Mouse (Mus musculus) cerebral cortex, adult 2 months (tissue): Measurements from ENCODE around the gene Tmem255b.

Experiments used
- WGBS: fragments of 180-500 bp; shearing (Covaris S2); methylation state at CpG from one replicate; pipeline ENCODE4 v1.1.7; 2018; 5-methylcytosine and 5-hydroxymethylcytosine counted together

Tmem255b gene

GRCm38 (mm10) chr8:13448145-13448544 is 13.2 kb downstream of the Tmem255b start:
- WGBS = 79% methylated on average over 4 of the region's 4 CpGs

DNA sequence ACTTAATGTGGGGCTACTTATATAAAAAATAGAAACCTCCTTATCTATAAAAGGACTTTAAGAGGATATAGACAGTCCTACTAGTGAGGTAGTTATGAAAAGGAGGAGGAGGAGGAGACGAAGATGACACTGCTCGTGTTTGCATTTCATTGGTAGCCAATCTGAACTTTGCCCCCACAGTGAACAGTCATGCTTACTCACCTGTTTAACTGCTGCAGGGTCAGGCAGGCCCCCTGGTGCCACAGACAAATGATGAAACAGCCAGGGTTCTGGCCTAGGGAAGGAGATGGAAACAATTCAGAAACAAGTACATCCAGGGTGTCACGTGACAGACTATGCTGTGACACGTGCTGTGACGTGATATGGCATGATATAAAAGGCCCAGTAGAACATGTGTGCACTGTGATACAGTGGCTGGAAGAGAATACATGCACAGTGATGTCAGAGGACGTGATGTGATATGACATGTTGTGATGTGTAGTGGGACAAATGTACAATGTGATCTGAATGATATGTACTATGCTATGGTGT is 16.8 kb downstream of the Tmem255b start:
- WGBS = 78% methylated on average over 6 of the region's 6 CpGs

DNA sequence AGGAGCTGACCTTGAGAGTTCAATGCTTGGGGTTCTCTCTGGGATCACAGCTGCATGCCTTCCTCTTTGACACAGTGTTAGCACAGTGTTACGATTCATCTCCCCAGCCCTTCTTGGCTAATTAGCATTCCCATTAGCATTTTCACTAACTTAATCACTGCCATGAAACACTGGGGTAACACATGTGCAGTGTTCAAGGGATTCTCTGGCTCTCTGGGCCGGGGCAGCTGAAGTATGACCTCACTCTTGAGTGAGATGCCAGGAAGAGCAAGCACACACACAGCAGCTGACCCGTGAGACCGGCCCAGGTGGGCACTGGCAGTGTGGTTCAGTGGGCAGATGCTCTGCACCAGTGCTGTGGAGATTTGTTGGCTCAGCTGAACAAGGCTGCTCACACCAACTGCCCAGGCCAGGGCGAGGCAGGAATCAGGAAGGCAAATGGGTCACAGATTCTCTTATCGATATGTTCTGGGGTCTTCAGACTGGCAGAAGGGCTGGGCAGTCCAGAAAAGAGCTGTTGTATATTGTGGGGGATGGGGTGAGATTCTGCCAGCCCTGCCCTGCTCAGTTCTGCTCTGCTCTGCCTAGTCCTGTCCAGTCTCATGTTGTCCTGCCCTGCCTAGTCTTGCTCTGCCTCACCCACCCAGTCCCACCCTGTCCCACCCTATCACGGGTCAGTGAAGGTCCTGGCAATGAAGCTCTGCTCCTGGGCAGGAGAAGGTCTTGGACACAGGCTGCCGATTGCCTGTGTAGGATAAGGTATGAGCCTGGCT is 19.5 kb downstream of the Tmem255b start:
- WGBS = 53% methylated on average over 8 of the region's 8 CpGs

- 29% methylated on average over 2 of the region's 2 CpGs for WGBS
These were observed 20.3 kb downstream of the Tmem255b start for GRCm38 (mm10) chr8:13455295-13455694.

DNA sequence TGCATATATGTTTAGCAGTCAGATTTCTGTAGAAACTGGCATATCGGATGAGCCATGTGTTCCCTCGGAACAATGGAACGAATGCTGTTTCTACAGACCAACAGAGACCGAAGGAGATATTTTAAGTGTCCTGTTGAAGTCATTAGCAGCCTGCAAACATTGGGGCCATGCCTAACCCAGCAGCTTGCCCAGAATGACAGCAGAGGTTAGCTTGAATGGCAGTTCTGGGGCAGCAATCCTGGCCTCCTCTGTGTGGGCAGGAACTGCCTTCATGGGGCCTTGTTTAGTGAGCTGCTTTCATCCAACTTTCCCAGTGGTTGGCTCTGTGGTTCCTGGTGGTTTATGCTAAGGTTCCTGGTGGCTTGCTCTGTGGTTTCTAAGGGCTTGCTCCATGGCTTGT is 24.4 kb downstream of the Tmem255b start:
- 79% methylated on average over 4 of the region's 4 CpGs for WGBS

- 82% methylated on average over 17 of the region's 17 CpGs for WGBS
These were observed 26.2 kb downstream of the Tmem255b start for GRCm38 (mm10) chr8:13461085-13461765.

- 43% methylated on average over 4 of the region's 4 CpGs for WGBS
These were observed 26.9 kb downstream of the Tmem255b start for GRCm38 (mm10) chr8:13461843-13462242.

- WGBS = 71% methylated on average over 10 of the region's 10 CpGs
These were observed 27.4 kb downstream of the Tmem255b start for GRCm38 (mm10) chr8:13462392-13462791.

GRCm38 (mm10) chr8:13465324-13465723 is 30.3 kb downstream of the Tmem255b start:
- 74% methylated on average over 7 of the region's 7 CpGs for WGBS

GRCm38 (mm10) chr8:13466989-13467388 is 32.0 kb downstream of the Tmem255b start:
- 57% methylated on average over 5 of the region's 5 CpGs for WGBS

GRCm38 (mm10) chr8:13468737-13469136 is 33.7 kb downstream of the Tmem255b start:
- WGBS = 59% methylated on average over 9 of the region's 9 CpGs

GRCm38 (mm10) chr8:13471484-13471883 is 36.5 kb downstream of the Tmem255b start:
- 93% methylated on average over 11 of the region's 11 CpGs for WGBS

DNA sequence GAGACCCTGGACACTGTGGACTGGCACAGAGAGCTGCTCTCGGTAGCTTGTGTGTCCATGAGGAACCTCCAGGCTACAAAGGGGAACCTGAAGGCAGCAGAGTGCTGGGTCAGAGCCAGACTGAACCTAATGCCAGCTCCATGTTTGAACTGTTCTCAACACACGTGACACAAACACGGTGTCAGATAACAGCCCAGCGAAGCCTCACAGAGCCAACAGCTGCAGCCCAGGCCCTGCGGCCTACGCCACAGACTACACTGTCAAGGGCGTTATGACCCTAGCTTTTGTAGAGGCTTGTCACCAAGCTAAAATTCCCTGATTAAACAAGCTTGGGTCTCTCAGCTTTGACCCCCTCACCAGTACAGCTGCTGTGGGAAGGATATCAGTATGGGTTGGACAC is 37.3 kb downstream of the Tmem255b start:
- 87% methylated on average over 7 of the region's 7 CpGs for WGBS

DNA sequence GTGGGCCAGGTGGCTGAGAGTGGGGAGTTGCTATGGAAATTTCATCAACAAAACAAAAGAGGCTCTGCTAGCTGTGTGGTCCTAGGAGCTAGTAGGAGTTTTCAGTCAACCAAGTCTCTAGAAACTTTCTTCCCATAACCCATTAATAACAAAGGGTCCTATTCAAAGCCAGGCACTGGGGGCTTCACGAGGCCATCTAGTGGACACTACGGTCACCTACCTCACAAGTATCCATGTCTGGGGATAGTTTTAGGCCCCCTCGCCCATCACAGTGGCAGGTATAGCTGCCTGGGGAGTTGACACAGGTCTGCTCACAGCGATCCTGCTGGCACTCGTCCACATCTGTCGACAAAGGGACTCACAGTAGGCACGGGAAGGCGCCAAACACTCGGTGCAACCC is 40.9 kb downstream of the Tmem255b start:
- 56% methylated on average over 9 of the region's 9 CpGs for WGBS

DNA sequence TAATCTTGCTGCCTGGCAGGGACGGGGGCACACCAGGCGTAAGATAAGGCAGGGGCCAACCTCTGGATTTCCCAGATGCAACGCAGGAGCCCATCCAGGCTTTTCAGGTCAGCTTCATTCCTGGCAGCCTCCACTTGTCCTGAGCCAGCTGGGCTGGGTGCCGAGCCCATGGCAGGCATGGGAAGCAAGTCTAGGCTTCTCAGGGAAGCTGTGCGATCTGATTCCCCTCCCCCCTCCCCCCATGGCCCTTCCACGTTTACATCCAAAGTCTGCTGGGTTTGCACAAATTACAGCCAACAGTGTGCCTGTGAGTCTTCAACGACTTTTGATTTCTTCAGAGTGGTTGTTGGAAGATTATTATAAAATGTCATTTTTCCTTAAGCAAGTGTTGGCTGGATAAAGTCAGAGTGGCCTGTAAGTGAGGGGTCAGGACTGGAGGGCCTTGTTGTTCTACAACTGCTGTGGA is 46.1 kb downstream of the Tmem255b start:
- 71% methylated on average over 7 of the region's 7 CpGs for WGBS

DNA sequence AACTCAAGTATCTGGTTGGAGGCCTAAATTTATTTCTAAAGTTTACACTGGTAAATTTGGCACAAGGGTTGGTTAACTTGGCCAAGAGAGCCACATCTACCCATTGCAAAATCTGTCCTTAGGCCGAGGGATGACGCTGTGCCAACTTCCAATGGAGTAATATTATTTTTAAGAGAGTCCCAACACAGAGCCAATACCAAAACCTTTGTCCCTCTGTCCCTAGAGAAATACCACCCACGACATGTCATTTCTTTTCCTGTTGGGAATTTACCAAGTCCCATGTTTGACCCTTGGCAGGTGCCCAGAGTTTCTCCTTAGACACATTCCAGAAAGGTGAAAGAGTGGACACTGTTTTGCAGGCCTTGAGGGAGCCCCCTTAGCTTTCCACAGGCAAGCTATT is 46.6 kb downstream of the Tmem255b start:
- 73% methylated on average over 3 of the region's 3 CpGs for WGBS

GRCm38 (mm10) chr8:13482101-13482801 is 47.3 kb downstream of the Tmem255b start:
- 91% methylated on average over 2 of the region's 2 CpGs for WGBS

- WGBS = 90% methylated on average over 5 of the region's 5 CpGs
These were observed 48.2 kb downstream of the Tmem255b start for GRCm38 (mm10) chr8:13483191-13483590.

GRCm38 (mm10) chr8:13489351-13489750 is 54.4 kb downstream of the Tmem255b start:
- 89% methylated on average over 3 of the region's 3 CpGs for WGBS

GRCm38 (mm10) chr8:13489986-13490910 is 55.3 kb downstream of the Tmem255b start:
- 38% methylated on average over 13 of the region's 13 CpGs for WGBS

DNA sequence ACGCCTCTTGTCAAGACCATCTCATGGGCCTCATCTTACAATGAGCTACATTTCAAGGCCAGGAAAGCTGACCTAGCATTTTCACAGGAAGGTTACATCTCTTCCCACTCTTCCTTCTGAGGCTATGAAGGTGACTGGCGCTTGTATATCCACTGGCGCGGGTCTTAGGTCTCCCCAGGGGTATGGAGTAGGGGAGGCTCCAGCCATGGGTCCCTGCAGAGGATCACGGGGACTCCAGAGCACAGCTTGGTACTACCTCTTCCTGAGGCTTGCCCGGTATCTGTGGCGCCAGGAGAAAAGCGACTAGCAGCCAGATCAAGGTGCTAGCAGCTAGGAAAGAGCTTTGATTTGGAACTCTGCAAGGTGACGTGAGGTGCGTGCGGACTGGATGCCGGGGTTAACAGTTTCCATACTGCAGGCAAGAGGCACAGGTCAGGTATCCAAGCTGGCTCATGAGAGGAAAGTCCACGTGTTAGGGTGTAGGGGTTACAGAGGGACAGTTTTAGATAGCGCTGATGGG is 56.6 kb downstream of the Tmem255b start:
- 92% methylated on average over 14 of the region's 14 CpGs for WGBS
